Mouse (Mus musculus): ENCODE measurements around the gene Rapgef4.

- TF ChIP-seq CTCF (IDR thresholded peaks at IDR 0.05; ENCODE audit: extremely low read depth, insufficient read depth, insufficient read length, insufficient replicate concordance) = no peak
- TF ChIP-seq POLR2A (IDR thresholded peaks at IDR 0.05; ENCODE audit: low read depth, low read length) = no peak
Measured at GRCm38 (mm10) chr2:72175536-72175935, 194.5 kb downstream of the Rapgef4 start.

Data from spleen, adult 2 months (tissue).